Mouse (Mus musculus): Measurements from ENCODE around the gene Masp1.

DNA sequence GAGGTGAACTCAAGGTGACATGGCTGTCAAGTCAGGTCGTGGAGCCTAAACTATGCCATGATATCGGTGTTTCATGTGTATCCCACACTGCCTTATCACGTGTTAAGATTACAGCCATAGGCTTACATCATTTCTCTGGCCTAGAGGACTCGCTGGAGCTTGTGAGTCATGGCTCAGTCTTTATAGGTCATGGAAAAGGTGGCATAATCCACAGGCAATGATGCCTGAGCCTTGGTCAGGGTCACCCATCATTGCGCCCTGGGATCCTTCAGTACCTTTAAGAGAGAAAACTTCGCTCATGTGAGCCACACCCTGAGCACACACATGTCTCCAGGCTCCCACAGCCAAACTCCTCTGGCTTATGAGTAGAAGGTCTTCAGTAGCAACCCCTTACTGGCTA is 49.1 kb downstream of the Masp1 start:
- no peak for TF ChIP-seq CTCF (conservative IDR thresholded peaks at IDR 0.05; ENCODE audit: low read length)
- TF ChIP-seq NANOG (IDR thresholded peaks at IDR 0.05; ENCODE audit: borderline replicate concordance, low read length) = no peak
- TF ChIP-seq POU5F1 (IDR thresholded peaks at IDR 0.05; ENCODE audit: borderline replicate concordance, low read length) = no peak
